Mouse (Mus musculus) WW6 (cell line): Measurements from ENCODE around the gene Lmntd1.

Experiments
- DNase-seq: peaks from one replicate; pipeline ENCODE4 v3.0.0-alpha.2; 2013; ENCODE audit warnings: low read depth, low spot score

Gene Lmntd1

GRCm38 (mm10) chr6:145488251-145488650, 125.9 kb downstream of the Lmntd1 start:
- no peak for DNase-seq

GRCm38 (mm10) chr6:145485986-145486605, 128.0 kb downstream of the Lmntd1 start:
- no peak for DNase-seq

- no peak for DNase-seq
Observed at GRCm38 (mm10) chr6:145483318-145483674, 130.8 kb downstream of the Lmntd1 start.

GRCm38 (mm10) chr6:145482656-145483317, 131.3 kb downstream of the Lmntd1 start:
- no peak for DNase-seq

- DNase-seq: no peak
Observed at GRCm38 (mm10) chr6:145481938-145482337, 132.2 kb downstream of the Lmntd1 start.

- no peak for DNase-seq
Observed at GRCm38 (mm10) chr6:145478821-145479271, 135.3 kb downstream of the Lmntd1 start.

- DNase-seq: no peak
Observed at GRCm38 (mm10) chr6:145477367-145477905, 136.7 kb downstream of the Lmntd1 start.

- no peak for DNase-seq
Observed at GRCm38 (mm10) chr6:145471638-145472247, 142.4 kb downstream of the Lmntd1 start.

- DNase-seq: no peak
Observed at GRCm38 (mm10) chr6:145469260-145469943, 144.7 kb downstream of the Lmntd1 start.

GRCm38 (mm10) chr6:145464027-145464426, 150.1 kb downstream of the Lmntd1 start:
- DNase-seq: no peak

- DNase-seq: no peak
Observed at GRCm38 (mm10) chr6:145462677-145463245, 151.4 kb downstream of the Lmntd1 start.

GRCm38 (mm10) chr6:145457066-145457465, 157.1 kb downstream of the Lmntd1 start:
- DNase-seq: no peak

GRCm38 (mm10) chr6:145450628-145451403, 163.3 kb downstream of the Lmntd1 start:
- no peak for DNase-seq

- no peak for DNase-seq
Observed at GRCm38 (mm10) chr6:145448361-145448760, 165.8 kb downstream of the Lmntd1 start.

- no peak for DNase-seq
Observed at GRCm38 (mm10) chr6:145445811-145446500, 168.2 kb downstream of the Lmntd1 start.

GRCm38 (mm10) chr6:145445380-145445779, 168.7 kb downstream of the Lmntd1 start:
- DNase-seq: no peak

GRCm38 (mm10) chr6:145442786-145443185, 171.3 kb downstream of the Lmntd1 start:
- DNase-seq: no peak

- DNase-seq: no peak
Observed at GRCm38 (mm10) chr6:145441416-145442110, 172.6 kb downstream of the Lmntd1 start.

- no peak for DNase-seq
Observed at GRCm38 (mm10) chr6:145438851-145439250, 175.3 kb downstream of the Lmntd1 start.

- DNase-seq: no peak
Observed at GRCm38 (mm10) chr6:145435764-145436163, 178.4 kb downstream of the Lmntd1 start.
